Mouse (Mus musculus): Measurements from ENCODE around the gene Pla2r1.

GRCm38 (mm10) chr2:60552177-60552901 lies 769 bp downstream of the Pla2r1 start:
- TF ChIP-seq CTCF (IDR thresholded peaks at IDR 0.05; ENCODE audit: control insufficient read depth, insufficient read depth, low read length) (no peak), POLR2A (IDR thresholded peaks at IDR 0.05; ENCODE audit: borderline replicate concordance, control insufficient read depth, low read depth, low read length) (no peak)

Measured in bone marrow, adult 2 months (tissue).